Mouse (Mus musculus) layer of hippocampus, adult 18-20 months (tissue): ENCODE measurements around the gene Gon7. TPM values are rescaled to one million over a fixed set of nuclear protein-coding genes. Genes with fewer than 3 reads are reported as not detected.

ENCODE experiments used
- DNase-seq, 2 experiments: peaks; one replicate each; pipeline ENCODE4 v3.0.0; 2022; ENCODE audit warnings: low spot score in 2 of 2
- total RNA-seq, 2 experiments: library from RNA; stranded (reverse); gene quantifications; 2 replicates each; pipeline ENCODE4 v1.2.3; 2021

The Gon7 gene
- total RNA-seq, 2 experiments from 2014 or later = 14.2 to 14.6 TPM

DNA sequence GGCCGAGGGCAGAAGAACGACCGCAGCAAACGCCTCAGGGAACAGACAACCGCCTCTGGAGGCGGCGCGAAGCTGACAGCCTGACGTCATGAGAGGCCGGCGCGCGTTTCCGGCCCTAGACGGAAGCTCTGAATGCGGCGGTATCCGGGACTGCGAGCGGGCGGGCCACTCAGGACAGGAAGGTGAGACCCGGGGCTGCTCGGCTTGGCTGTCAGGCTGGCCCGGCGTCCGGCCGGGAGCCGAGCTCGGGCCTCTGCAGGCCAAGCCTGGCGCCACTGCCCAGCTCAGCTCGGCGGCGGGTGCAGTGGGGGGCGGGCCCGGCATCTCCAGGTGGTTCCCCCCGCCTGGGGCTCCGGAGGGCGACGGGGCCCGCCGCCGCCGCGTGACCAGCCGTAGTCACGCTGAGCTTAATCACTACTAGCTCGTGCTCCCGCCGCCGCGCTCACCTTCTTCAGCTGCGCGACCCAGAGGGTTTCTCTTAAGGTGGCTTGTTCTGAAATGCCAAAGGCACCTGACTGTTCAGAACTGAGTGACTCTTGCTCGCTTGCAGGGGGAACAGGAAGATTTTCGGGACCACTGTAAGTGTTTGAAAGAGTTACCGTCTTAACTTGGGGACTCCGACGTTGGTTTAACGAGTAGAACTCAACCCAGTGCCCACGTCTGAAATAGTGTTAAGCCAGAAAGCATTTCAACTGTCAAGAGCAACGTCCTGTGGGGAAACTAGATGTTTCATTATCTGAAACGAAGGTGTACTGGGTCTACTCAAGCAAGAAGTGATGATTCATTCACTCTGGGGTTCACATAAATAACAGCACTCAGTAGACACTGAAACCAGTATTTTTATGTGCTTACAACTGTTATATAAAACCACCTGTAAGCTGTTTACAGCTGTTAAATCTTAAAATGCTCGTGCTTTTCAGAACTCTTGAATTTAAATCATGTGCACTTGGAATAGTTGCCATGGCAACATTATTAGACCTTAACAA is 13.7 kb downstream of the Gon7 start, which contains the start of the genes Moap1 and Tmem251:
Gene Moap1, minus strand, starts transcription at position 73 of the 986 bp plus-strand sequence.
Gene Tmem251, plus strand, starts transcription at position 174 of the 986 bp plus-strand sequence.
- peak; percentile 87 to 91 for DNase-seq

DNA sequence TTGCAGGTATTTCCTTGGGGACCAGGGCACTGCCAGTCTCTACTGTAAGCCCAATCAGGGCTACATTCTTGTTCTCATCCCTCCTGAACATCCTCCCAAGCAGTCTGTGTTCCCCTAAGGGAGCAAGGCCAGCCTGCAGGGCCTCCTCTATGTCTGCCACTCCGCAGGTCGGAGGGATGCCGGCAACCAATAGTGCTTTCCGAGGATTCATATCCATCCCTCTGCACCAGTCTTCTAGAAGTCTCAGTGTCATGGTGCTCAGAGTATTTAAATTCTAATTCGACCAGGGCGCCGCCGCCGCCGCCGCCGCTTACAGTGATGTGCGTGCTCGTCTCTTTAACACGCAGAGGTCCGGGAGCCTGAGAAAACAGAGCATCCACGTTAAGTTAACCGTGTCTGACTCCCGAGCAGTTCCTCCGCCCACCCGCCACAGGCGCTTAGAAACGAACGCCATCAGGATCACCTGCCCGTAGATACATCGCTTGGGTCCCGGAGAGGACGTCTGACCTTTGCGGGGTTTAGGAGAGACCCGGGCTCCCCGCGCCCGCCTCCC is 14.5 kb downstream of the Gon7 start:
- peak in 1 of 2 experiments; percentile 39 for DNase-seq

DNA sequence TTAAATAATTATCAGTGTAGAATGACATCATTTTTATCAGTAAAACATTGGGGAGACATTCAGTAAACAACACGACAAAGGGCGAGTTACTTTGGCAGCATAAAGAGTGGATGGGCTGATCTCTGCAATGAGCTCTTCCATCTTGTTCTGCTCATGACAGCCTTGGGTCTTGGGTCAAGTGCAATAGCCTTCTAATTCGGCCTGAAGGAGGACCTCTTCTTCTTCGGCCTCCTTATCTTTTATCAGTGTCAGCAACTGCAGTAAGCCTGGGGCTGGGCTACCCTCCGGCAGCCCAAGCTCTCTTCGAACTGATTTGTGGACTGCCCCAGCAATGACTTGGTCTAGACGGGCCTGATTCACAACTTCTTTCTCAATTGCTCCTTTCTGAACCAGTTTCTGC is 15.5 kb downstream of the Gon7 start:
- no peak for DNase-seq

DNA sequence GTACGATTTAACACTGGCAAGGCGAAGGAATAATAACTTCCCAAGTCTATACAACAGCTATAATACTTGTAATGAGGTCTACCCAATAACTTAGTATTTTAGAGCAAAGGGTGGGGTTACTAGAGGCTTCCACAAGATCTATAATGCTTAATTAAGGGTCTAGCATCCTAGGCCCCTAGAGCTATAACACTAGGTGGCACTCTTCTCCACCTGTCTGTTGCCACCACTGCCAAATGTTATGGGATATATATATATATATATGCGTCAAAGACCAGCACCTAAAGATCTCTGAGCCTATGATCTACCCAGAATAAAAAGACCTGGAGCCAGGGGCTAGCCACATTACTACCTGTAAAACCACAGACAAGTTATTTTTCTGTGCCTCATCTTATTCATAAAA is 17.3 kb downstream of the Gon7 start:
- no peak for DNase-seq

DNA sequence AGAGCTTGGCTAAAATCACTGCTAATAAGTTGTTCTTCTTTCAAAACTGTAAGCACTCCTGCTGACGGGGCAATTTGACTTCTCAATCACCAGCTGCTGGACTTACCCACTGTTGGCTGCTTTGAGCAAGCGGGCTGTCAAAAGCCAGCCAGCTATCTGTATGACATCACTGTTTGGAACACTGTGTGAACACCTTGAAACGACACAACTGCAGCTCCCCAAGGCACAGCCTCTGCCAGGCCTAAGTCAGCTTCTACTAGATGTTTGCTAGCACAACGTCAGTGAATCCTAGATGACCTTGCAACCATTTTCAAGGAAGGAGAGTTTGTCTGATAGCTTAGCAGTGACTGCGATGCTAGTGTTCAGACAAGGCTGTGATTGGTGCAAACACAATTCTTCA is 18.5 kb downstream of the Gon7 start:
- DNase-seq = no peak

DNA sequence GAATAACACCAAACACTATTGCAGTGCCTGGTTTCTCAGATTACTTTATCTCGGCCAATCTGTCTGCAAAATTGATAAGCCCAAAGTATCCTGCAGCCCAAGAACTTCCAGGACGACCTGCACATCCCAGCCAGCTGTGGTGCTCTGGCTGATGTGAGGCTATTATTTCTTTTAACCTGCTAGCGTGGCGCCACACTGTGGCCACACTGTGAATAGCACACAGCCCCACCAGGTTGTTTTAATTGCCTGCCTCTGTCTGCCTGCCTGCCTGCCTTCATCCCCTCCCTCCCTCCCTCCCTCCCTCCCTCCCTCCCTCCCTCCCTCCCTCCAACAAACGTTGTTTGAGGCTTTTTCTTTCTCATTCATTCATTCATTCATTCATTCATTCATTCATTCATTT is 24.2 kb downstream of the Gon7 start:
- DNase-seq = no peak

DNA sequence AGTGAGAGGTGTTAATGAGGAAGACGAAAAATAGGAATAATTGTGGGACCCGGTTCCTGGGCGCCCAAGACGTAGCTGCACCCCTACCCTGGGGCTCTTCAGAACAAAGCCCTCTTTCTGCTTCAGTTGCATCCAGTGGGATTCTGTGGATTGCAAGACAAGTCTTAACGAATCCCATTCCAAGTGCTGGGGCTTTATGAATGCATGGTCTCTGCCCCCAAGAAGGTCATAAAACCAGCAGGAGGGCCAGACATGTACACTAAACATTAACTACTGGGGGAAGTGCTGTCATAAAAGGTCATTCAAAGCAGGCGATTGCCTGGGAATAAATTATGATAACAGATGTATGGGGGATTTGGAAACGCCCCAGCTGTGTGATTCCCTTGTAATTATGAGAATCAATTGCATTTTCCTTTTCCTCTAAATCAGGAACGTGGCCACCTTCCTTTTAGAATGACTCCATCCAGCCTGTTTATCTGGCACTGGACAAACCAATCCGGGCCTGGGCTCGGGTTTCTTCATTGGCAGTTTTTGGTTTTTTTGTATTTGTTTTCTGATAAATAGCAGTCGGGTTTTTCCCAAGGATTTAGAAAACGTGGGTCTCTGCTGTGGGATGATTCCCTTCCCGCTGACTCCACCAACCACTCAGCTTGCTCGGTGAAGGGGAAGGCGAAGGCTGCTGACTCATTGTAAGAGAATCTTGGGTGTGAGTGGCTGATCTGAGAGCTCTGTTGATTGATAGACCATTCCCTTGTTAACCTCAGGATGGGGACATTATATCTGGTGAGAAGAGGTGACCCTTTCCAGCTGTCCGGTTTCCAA is 26.6 kb downstream of the Gon7 start:
- DNase-seq = peak in 1 of 2 experiments; percentile 43

DNA sequence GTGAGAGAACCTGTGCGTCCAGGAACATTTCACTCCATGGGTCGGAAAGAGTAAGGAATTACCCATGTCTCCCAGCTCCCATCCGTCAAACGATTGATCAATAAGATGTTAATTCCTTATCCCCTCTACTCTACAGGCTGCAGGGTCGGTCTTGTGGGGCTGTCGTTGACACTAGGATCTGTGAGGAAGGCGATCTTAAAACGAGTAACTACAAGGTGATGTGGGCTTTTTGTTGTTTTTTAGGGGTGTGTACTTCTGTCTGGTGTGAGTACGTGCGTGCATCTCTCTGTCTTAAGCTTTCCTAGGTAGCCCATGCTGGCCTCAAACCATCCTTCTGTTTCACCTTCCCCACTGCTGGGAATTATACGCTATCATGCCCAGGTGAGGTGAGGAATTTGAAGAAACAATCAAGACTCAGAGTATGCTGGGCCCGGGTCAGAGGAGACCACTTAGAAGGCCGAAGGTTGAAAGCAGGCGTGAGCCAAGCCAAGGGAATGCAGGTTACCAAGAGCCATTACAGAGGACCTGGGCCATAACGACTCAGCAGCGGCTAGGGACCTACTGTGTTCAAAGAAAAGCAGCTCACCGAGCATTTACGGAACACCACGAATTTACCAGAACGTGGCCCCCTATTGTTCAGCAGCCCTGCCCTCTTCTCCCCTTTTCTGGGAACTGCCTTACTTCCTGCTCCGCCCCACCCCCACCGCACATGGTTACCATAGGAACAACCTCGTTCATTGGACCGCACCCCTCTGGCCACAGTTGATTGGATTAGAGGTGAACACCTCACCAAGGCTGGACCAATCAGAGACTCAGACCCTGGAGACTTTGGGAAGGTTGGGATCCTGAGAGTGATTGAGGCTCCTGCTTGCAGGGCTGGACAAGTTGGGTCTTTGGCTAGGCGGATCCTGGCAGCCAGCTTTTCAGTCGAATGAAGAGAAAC is 27.5 kb downstream of the Gon7 start:
- peak; percentile 63 to 82 for DNase-seq

DNA sequence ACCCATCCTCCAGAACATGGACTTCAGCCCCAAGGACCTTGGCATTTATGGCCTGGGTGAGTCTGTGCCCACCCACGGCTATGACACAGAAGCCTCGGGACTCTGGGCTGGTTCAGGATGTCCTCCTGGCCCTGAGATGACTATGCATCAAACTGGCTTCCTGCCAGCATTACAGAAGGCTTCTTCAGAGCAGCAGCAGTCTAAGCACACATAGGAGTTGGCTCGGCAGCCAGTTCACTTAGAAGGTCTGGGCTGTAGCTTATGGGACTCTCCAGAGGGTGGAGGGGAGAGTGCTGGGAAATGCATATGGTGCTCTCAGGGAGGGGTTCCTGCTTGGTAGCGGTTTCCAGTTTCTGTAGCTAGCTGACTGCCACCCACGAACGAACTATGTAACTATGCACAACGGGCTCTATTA is 31.8 kb downstream of the Gon7 start:
- DNase-seq = peak in 1 of 2 experiments; percentile 48

DNA sequence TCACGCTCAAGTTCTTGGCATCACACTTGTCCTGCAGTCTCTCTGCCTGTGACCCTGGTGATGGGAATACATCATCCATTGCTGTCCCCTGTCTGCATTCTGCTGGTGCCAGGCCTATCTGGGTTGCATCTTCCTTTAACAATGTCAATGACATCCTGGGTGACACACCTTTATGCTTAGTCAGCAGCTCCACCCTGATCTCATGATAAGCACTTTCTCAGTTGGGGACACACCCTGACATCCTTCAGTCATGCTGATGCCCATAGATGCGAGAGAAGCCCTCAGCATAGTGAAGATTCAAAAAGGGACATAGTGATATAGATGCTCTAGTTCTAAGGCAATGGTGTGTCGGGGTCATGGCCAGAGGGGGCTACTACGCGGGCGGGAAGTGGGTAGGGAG is 32.5 kb downstream of the Gon7 start:
- DNase-seq = no peak

DNA sequence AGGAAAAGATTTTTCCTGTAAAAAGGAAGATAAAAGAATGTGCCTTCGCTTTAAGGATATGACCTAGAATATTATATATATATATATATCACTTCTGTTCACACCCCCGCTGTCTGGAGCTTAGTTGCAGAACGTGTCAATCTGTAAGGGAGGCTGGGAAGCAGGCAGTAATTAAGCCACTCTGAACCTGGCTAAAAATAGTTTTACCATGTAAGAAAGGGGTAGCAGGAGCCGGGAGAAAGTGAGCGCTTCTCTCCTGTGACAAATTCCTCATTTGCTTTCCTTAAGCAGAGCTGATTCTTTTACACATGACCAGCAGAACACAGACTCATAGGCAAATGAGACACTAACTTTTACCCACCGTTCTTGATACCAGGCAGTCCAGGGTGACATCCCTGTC is 33.7 kb downstream of the Gon7 start:
- no peak for DNase-seq

DNA sequence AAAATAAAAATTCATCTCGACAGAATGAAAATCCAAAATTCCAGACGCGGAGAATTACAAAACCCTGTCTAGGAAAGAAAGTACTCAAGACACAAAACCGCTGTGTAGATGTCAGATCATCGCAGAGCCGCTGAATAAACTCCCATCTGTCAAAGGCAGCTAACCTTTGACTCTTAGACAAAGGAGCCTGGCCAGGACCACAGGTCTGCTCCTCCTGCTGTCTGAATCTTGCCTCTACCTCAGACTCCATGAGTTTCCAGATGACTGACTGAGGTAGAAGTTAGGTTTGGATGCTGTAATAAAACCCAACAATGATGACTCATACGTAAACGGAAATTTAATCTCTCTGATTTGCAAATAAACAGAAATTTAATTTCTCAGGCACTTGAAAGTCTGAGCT is 34.6 kb downstream of the Gon7 start:
- DNase-seq = no peak

DNA sequence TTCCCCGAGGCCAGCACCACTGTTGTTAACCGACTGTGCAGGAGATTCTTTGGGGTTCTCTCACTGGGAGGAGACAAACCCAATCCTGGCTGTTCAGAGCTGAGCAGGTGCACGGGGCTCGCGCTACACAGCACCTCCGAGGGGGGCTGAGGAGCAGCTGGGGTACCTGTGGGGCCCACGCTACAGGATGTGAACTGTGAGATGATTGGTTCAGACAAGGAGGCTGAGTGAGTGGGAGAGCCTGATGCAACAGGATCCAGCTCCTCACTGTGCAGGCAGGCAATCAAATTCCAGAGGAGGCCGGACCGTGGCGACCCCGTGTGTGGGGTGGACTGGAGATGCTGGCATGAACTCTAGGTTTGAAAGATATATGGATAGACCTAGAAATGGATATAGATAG is 35.2 kb downstream of the Gon7 start:
- DNase-seq = no peak

DNA sequence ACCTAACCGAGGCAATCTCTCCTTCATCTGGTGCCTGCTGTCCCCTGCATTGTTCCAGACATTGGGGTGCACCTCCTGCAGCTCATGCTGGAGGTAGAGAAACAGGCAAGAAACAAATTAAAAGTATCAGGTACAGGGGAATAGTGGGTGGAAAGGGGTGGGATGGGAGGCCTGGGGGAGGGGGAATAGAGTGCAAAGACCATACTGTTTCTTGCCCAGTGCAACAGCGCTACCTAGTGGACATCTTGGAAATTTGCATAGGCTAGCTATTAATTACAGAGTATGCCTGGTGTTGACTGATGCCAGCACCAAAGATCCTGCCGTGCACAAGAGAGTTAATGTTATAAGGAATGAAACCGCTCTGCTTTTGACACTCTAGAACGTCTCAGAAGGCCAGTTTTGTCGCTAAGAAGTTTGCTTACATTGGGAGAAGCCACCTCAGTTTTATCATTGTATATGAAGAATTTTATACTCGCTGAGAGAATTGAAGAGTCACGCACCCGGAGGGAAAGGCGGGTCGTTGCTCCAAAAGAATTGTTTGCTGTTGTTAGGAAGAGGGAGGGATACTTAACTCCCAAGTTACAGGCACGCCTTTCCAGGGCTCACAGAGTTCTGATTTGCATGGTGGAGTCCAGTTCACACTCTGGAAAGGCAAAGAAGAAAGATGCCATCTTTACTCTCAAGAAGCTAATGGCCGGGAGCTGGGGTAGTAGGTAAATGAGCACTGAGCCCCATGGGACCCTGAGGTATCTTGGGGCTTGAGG is 37.9 kb downstream of the Gon7 start:
- no peak for DNase-seq

DNA sequence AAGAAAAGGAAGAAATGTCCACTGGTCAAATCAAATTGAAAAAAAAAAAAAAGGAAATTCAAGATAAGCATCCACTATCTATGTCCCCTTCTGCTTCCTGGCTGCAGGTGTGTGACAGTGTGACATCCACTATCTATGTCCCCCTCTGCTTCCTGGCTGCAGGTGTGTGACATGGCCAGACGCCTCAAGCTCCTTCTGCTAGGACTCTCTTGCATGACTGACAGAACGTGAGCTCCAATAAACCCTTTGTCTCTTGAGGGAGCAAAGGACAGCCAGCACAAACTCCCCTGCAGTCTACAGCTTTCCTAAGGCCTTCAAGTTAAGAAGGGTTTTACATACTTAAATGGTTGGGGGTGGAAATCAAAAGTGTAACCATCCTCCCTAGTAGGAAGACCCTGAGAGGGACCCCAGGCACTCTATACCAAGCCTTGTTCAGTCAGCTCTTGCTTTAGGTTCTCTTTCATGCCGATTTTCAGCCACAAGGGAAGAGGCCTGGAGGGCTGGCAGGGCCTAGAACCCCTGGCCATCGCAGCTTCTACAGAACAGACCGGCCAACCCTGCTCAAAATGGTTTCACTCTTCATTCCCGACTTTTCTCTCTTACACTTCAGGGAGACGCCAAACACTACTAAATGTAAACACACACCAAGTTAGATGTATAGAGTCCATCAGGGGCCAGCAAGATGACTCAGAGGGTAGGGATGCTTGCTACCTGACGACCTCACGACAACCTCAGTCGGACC is 42.8 kb downstream of the Gon7 start:
- DNase-seq = no peak

DNA sequence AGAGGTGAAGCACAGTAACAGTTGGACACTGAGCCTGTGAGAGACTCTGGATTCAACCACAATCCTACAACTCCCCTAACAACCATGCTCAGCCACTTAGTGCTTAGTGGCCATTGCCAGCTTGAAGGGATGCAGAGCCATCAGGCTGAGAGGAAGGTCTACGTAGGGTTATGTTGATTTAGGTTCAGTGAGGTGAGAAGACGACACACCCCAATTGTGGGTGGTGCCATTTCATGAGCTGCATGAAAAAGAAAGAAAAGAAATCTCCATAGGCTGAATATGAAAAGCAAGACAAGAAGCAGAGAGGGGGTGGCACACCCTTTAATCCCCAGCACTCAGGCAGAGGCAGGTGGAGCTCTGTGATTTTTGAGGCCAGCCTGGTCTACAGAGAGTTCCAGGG is 43.5 kb downstream of the Gon7 start:
- DNase-seq = no peak

DNA sequence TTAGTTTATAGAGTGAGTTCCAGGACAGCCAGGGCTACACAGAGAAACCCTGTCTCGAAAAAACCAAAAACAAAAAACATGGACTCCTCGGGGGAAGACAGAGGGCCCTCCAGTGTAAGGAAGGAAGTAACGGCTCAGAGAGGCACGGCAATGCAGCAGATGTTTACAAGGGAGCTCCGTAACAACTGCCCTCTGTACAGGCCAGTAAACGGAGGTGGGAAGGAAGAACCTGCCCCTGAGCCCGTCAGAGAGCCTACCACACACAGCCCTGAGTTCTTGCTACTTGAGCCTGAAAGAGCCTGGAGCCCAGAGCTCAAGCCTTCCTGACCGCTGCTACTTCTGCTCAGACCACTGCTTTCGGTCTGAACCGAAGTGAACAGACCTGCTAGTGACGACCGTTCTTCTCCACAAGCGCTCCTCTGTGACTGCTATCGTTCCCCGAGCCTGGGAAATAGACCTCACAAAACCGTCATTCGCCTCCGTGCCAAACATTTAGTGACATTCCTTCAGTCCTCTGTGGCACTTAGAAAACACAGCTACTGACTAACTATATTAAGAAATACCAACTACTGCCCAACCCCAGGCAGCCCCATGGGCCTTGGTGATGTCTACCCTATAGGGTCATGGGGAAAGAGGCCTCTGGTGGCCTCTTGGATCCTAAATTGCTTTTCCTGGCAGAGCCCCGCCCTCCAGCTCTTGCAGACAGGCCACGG is 44.3 kb downstream of the Gon7 start:
- DNase-seq = no peak

DNA sequence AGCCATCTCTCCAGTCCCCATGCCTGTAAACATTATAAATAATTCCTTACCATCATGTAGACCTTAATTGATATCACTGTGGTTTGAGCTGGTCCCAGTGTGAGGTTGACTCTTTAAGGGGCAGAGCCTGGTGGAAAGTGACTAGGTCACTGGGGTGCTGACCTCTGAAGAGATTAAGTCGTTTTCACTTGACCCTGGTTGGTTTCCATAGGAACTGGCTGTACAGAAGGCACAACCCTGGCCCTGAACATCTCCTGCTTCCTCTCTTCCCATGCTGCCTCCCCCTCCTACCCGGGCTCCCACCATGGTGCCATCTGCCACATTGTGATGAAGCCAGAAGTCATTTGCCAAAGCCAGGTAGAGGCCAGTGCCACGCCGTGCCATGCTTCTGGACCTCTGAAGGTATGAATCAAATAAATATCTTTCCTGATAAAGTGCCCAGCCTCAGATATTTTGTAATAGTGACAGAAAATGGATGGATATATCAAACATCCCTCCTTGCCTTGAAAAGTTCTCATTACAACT is 46.7 kb downstream of the Gon7 start:
- DNase-seq = no peak
